In the genomic region with DNA sequence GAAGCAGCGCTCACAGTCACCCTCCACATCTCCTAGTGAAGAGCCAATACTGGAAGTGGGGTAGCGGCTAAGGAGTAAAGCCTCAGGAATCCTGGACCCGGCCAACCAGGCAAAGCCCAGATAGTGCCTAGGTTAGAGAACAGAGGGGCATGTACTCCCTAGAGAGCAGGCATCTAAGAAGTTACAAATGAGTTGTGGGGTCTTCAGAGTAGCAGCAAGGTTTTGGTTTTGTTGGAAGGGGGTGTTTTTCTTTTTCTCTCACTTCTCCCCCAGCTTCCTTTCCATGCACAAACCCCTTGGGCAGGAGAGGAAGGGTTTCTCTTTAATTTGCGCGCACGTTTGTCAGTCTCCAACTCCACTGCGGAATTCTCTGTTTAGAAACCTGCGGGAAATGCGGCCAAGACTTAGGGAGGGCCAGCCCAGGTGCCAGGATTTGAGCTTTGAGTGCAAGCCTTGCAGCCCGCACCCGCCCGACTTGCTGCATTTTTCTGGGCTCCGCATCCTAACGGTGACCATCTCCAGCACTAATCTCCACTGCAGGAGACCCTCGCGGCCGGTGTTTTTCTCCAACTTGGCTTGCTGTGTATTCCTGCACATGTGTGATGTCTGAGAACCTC, we compare ENCODE assay signal across 8 mouse cellular contexts. TPM values are rescaled to one million over a fixed set of nuclear protein-coding genes. Genes with fewer than 3 reads are reported as not detected.
DNase-seq lines count a peak whose midpoint lies in the region; ATAC-seq and TF ChIP-seq lines count a peak whose summit lies in the region.

No protein-coding gene starts in this region.

- H3K36me3 ChIP-seq in heart, embryonic 11.5 days (ENCODE audit: control insufficient read depth, insufficient read depth, low read length), result no peaks in the 10 kb centered on the region
- H3K36me3 ChIP-seq in ES-Bruce4 (ENCODE audit: control insufficient read depth, insufficient read depth, low read length, poor library complexity, severe bottlenecking), result no peaks in the 10 kb centered on the region
- no peaks in the 10 kb centered on the region for H3K36me3 ChIP-seq in forebrain, embryonic 12.5 days (replicated peaks)
- H3K36me3 ChIP-seq in liver, embryonic 13.5 days, result no peaks in the 10 kb centered on the region

- TF ChIP-seq CTCF in ES-Bruce4 (IDR thresholded peaks at IDR 0.05; ENCODE audit: low read depth, low read length), result no peak

- H3K27ac ChIP-seq in heart, embryonic 11.5 days (ENCODE audit: low read depth, low read length), result no peak overlapping the region
- no peak overlapping the region for H3K27ac ChIP-seq in ES-Bruce4 (ENCODE audit: insufficient read depth, low read length)
- no peak overlapping the region for H3K27ac ChIP-seq in forebrain, embryonic 12.5 days
- H3K27ac ChIP-seq in liver, embryonic 13.5 days, result no peak overlapping the region

- H3K4me1 ChIP-seq in heart, embryonic 11.5 days (ENCODE audit: control insufficient read depth, insufficient read depth, low read length), result 0 out of 2 replicates have a peak, but pooled peaks cover 7% of the 10 kb centered on the region
- H3K4me1 ChIP-seq in ES-Bruce4 (ENCODE audit: control insufficient read depth, insufficient read depth, low read length), result no peaks in the 10 kb centered on the region
- H3K4me1 ChIP-seq in forebrain, embryonic 12.5 days, result peaks cover 31% of the 10 kb centered on the region
- no peaks in the 10 kb centered on the region for H3K4me1 ChIP-seq in liver, embryonic 13.5 days (replicated peaks)

- peak overlapping the region; percentile 50 for H3K4me3 ChIP-seq in heart, embryonic 11.5 days (ENCODE audit: low read depth, low read length)
- H3K4me3 ChIP-seq in ES-Bruce4 (ENCODE audit: low read depth, low read length), result peak overlapping the region; percentile 62
- peak overlapping the region; percentile 57 for H3K4me3 ChIP-seq in forebrain, embryonic 12.5 days (replicated peaks)
- H3K4me3 ChIP-seq in liver, embryonic 13.5 days (replicated peaks), result 0 out of 2 replicates have a peak overlapping the region, but pooled peaks have one; percentile 16

- H3K9me3 ChIP-seq in heart, embryonic 11.5 days (replicated peaks; ENCODE audit: control insufficient read depth, low read length), result no peaks in the 10 kb centered on the region
- H3K9me3 ChIP-seq in ES-Bruce4 (replicated peaks; ENCODE audit: control insufficient read depth, insufficient read depth, low read length, poor library complexity, severe bottlenecking), result peaks cover 7% of the 10 kb centered on the region
- no peaks in the 10 kb centered on the region for H3K9me3 ChIP-seq in forebrain, embryonic 12.5 days
- H3K9me3 ChIP-seq in liver, embryonic 13.5 days (replicated peaks), result no peaks in the 10 kb centered on the region

- ATAC-seq in heart, embryonic 11.5 days (replicated peaks; ENCODE audit: insufficient number of reproducible peaks, low FRiP score, low TSS enrichment), result no peak
- ATAC-seq in forebrain, embryonic 12.5 days (ENCODE audit: low FRiP score), result no peak; the same call in 1 of the 2 replicates
- ATAC-seq in liver, embryonic 13.5 days (ENCODE audit: low read depth), result no peak

- intact Hi-C loops in gastrocnemius, postnatal 14 days (cut with DNase I; ENCODE audit: low total_unique reads), result no loop called here

- DNase-seq in heart, adult 9 months (ENCODE audit: low spot score in 2 of 2), result no peak
- no peak for DNase-seq in liver, embryonic 13.5 days
- no peak for DNase-seq in adrenal gland, postnatal 4 days (ENCODE audit: low spot score in 2 of 2)
- DNase-seq in gastrocnemius, postnatal 14 days, result no peak
- DNase-seq in left cerebral cortex, adult 11 months (ENCODE audit: low spot score), result no peak

- no peak overlapping the region for H3K9ac ChIP-seq in heart, embryonic 11.5 days (ENCODE audit: low read depth, low read length)
- H3K9ac ChIP-seq in ES-Bruce4 (ENCODE audit: low read depth, poor library complexity, severe bottlenecking), result peak overlapping the region; percentile 27
- H3K9ac ChIP-seq in forebrain, embryonic 12.5 days, result peak overlapping the region; percentile 57
- no peak overlapping the region for H3K9ac ChIP-seq in liver, embryonic 13.5 days

- WGBS in heart, embryonic 11.5 days (ENCODE audit: insufficient replicate concordance), result under 1% methylated on average over 17 of the region's 17 CpGs
- WGBS in forebrain, embryonic 12.5 days, result under 1% methylated on average over 17 of the region's 17 CpGs
- WGBS in liver, embryonic 13.5 days (ENCODE audit: insufficient replicate concordance), result 2% methylated on average over 17 of the region's 17 CpGs

- TF ChIP-seq POLR2A in ES-Bruce4 (IDR thresholded peaks at IDR 0.05; ENCODE audit: insufficient read depth, low read length), result no peak

- H3K27me3 ChIP-seq in heart, embryonic 11.5 days (ENCODE audit: control insufficient read depth, insufficient read depth, low read length), result peaks cover 57% of the 10 kb centered on the region
- peaks cover 36% of the 10 kb centered on the region for H3K27me3 ChIP-seq in ES-Bruce4 (ENCODE audit: control insufficient read depth, insufficient read depth, low read length, poor library complexity, severe bottlenecking)
- H3K27me3 ChIP-seq in forebrain, embryonic 12.5 days, result peaks cover 79% of the 10 kb centered on the region
- peaks cover 50% of the 10 kb centered on the region for H3K27me3 ChIP-seq in liver, embryonic 13.5 days

- TF ChIP-seq EP300 in ES-Bruce4 (IDR thresholded peaks at IDR 0.05; ENCODE audit: insufficient read depth, low read depth, low read length), result no peak

- H3K4me2 ChIP-seq in heart, embryonic 11.5 days, result peak overlapping the region; percentile 80
- peak overlapping the region; percentile 95 for H3K4me2 ChIP-seq in forebrain, embryonic 12.5 days
- H3K4me2 ChIP-seq in liver, embryonic 13.5 days, result peak overlapping the region; percentile 35; the same call in 1 of the 2 replicates

RNA-seq across cellular contexts. Expression of a gene that starts 1.1 kb away (rescaled TPM):
- polyA plus RNA-seq in heart, embryonic 11.5 days (2014; fragmentation: Nextera tagmentation; extraction: Ambion mirVana), result 0.16 and 0.31 TPM in 2 replicates
- not detected in 2 replicates for polyA plus RNA-seq in ES-Bruce4 (2011; ENCODE audit: insufficient read depth, insufficient read length, low read depth, missing spikeins)
- polyA plus RNA-seq in forebrain, embryonic 12.5 days (2016; fragmentation: Nextera tagmentation; extraction: Ambion mirVana), result 2.7 and 2.9 TPM in 2 replicates
- polyA plus RNA-seq in liver, embryonic 13.5 days (2015; fragmentation: Nextera tagmentation; extraction: Ambion mirVana), result 0.05 and 0.13 TPM in 2 replicates
- total RNA-seq in adrenal gland, postnatal 4 days (2021), result under 1 TPM; 0.45 to 0.56 TPM
- total RNA-seq in gastrocnemius, postnatal 14 days (2021), result under 1 TPM; 0.38 to 0.90 TPM

Comparison
In these comparisons a context has a peak if more than half of its experiments do, and no peak if none do; other contexts are left out.
1. H3K4me2 ChIP-seq: peak in every context shown above with its lines; median percentile 95 in forebrain, embryonic 12.5 days; 80 in heart, embryonic 11.5 days; 35 in liver, embryonic 13.5 days.
2. H3K9ac ChIP-seq: peak in ES-Bruce4 (single experiment) and forebrain, embryonic 12.5 days (single experiment); none in heart, embryonic 11.5 days (single experiment) and liver, embryonic 13.5 days (single experiment).
3. Peak in every context shown above with its lines, with median percentiles within 50 percentile points of each other: H3K4me3 ChIP-seq.